Mouse (Mus musculus) kidney, postnatal 36 days (tissue): ENCODE results near the gene Gm17018.

ENCODE experiments used
- DNase-seq, 2 experiments: peaks; one replicate each; pipeline ENCODE4 v3.0.0; 2021 to 2022; ENCODE audit warnings: mixed read lengths in 2 of 2

Gene Gm17018

GRCm38 (mm10) chr19:45549128-45549915 lies 11.1 kb upstream of the Gm17018 start:
- DNase-seq: no peak

GRCm38 (mm10) chr19:45549948-45550347 lies 10.5 kb upstream of the Gm17018 start:
- DNase-seq: no peak

- DNase-seq: no peak
These were observed 8.2 kb upstream of the Gm17018 start for GRCm38 (mm10) chr19:45552187-45552586.

- DNase-seq: no peak
These were observed 6.3 kb upstream of the Gm17018 start for GRCm38 (mm10) chr19:45554136-45554535.

- DNase-seq: no peak
These were observed 5.7 kb downstream of the Gm17018 start for GRCm38 (mm10) chr19:45565925-45566715.

GRCm38 (mm10) chr19:45567367-45567766 lies 7.0 kb downstream of the Gm17018 start:
- DNase-seq: no peak

- no peak for DNase-seq
These were observed 12.6 kb downstream of the Gm17018 start for GRCm38 (mm10) chr19:45573033-45573432.

- DNase-seq: peak; percentile 66 to 87
These were observed 13.4 kb downstream of the Gm17018 start for GRCm38 (mm10) chr19:45573861-45574267.

- no peak for DNase-seq
These were observed 14.0 kb downstream of the Gm17018 start for GRCm38 (mm10) chr19:45574339-45574898.

GRCm38 (mm10) chr19:45574941-45575631 lies 14.7 kb downstream of the Gm17018 start:
- peak in 1 of 2 experiments; percentile 23 for DNase-seq

GRCm38 (mm10) chr19:45575632-45576001 lies 15.2 kb downstream of the Gm17018 start:
- DNase-seq: no peak

- DNase-seq: no peak
These were observed 16.8 kb downstream of the Gm17018 start for GRCm38 (mm10) chr19:45577141-45577750.

- peak in 1 of 2 experiments; percentile 19 for DNase-seq
These were observed 18.6 kb downstream of the Gm17018 start for GRCm38 (mm10) chr19:45578976-45579375.

GRCm38 (mm10) chr19:45579416-45579815 lies 19.0 kb downstream of the Gm17018 start:
- no peak for DNase-seq

GRCm38 (mm10) chr19:45580235-45580634 lies 19.8 kb downstream of the Gm17018 start:
- DNase-seq: no peak

- DNase-seq: peak; percentile 37 to 72
These were observed 20.8 kb downstream of the Gm17018 start for GRCm38 (mm10) chr19:45581257-45581656.

GRCm38 (mm10) chr19:45582161-45582560 lies 21.7 kb downstream of the Gm17018 start:
- no peak for DNase-seq

- DNase-seq: no peak
These were observed 22.7 kb downstream of the Gm17018 start for GRCm38 (mm10) chr19:45583136-45583535.

GRCm38 (mm10) chr19:45584856-45585620 lies 24.6 kb downstream of the Gm17018 start:
- DNase-seq: no peak

- no peak for DNase-seq
These were observed 26.4 kb downstream of the Gm17018 start for GRCm38 (mm10) chr19:45586850-45587249.

GRCm38 (mm10) chr19:45587509-45588292 lies 27.3 kb downstream of the Gm17018 start:
- DNase-seq: no peak
